Mouse (Mus musculus) heart, adult 2 months (tissue): ENCODE measurements at regions not wholly inside any gene's neighbourhood (a gene's known extent, or its start where the extent isn't known, plus 50 kb on each side); places are given as distances from the start of the nearest gene placed in this dataset.

Experiments used
- DNase-seq, 2 experiments: peaks; one replicate each; pipeline ENCODE4 v3.0.0; 2021
- H3K27ac ChIP-seq: fragments of 200-600 bp; 2 replicates; pipeline ENCODE4 v1.8.1; 2022
- H3K27me3 ChIP-seq: fragments of 200-500 bp; 2 replicates; pipeline ENCODE4 v1.6.1; 2012; ENCODE audit warnings: mild to moderate bottlenecking, low read length, inconsistent platforms, mixed read lengths; ENCODE audit not compliant: control insufficient read depth, insufficient read depth
- H3K36me3 ChIP-seq: fragments of 200-500 bp; 2 replicates; pipeline ENCODE4 v1.6.1; 2012; ENCODE audit warnings: low read length, inconsistent platforms; ENCODE audit not compliant: control insufficient read depth, insufficient read depth
- H3K4me1 ChIP-seq: fragments of 200-500 bp; 2 replicates; pipeline ENCODE4 v1.6.1; 2011; ENCODE audit warnings: low read length; ENCODE audit not compliant: control insufficient read depth, insufficient read depth
- H3K4me3 ChIP-seq: fragments of 200-600 bp; 2 replicates; pipeline ENCODE4 v1.8.1; 2022
- H3K79me2 ChIP-seq: fragments of 200-500 bp; replicated peaks from 2 replicates; pipeline ENCODE4 v1.6.1; 2012; ENCODE audit warnings: mild to moderate bottlenecking, inconsistent platforms, low read length, moderate library complexity, mixed read lengths; ENCODE audit not compliant: control insufficient read depth, insufficient read depth
- H3K9ac ChIP-seq: fragments of 200-500 bp; 2 replicates; pipeline ENCODE4 v1.6.1; 2012; ENCODE audit warnings: low read depth, mild to moderate bottlenecking, control low read depth, inconsistent platforms, low read length, mixed read lengths
- CTCF ChIP-seq: fragments of 200-600 bp; IDR thresholded peaks from 2 replicates; pipeline ENCODE4 v1.8.1; 2022; ENCODE audit warnings: antibody characterized with exemption, mild to moderate bottlenecking, moderate library complexity
- EP300 ChIP-seq: fragments of 200-500 bp; IDR thresholded peaks from 2 replicates; pipeline ENCODE4 v1.6.1; 2011; ENCODE audit warnings: low read depth, low read length, control low read depth; ENCODE audit not compliant: insufficient read depth
- POLR2A ChIP-seq: fragments of 200-500 bp; IDR thresholded peaks from 2 replicates; pipeline ENCODE4 v1.6.1; 2011; ENCODE audit warnings: mild to moderate bottlenecking, low read depth, low read length, control low read depth; ENCODE audit not compliant: insufficient read depth
- WGBS: fragments of 180-500 bp; shearing (Covaris S2); methylation state at CpG from one replicate; pipeline ENCODE4 v1.1.7; 2018; 5-methylcytosine and 5-hydroxymethylcytosine counted together
- intact Hi-C: fragments of 180-260 bp; cut with DNase I; formaldehyde crosslinking; loops from one replicate; pipeline ENCODE4 v1.15.1; 2025

DNA sequence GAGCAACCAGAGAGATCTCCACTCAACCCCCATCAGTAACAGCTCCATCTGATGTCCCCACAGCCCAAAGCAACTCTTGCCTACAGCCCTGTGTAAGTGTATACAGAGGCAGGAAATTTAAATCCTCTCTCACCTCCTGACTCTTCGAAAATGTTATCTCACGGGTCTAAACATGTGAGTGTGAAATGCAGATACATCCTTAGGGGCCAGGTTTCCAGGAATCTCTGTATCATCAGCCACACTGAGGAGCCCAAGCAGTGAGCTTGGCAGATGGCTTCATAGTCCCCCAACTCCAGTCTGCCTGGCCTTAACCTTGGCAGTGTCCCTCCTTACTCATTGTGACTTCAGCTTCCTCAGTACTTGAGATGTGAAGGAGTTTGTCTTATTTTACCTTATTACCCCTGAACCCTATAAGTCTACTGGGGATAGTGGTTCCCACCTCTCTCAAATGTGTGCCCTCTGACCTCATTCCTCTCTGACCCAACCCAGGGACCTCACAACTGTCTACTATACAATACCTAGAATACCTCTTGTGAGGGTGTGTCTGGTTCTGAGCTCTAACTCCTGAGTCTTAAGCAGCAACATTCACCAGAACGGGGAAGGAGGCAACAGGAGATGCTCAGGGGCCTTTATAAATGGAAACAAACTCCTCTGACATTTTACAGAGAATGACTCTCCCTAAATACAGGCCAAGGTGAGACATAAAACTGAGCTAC lies 238.5 kb downstream of the Setd4 start:
- H3K36me3 ChIP-seq = no peaks in the 10 kb centered on the region
- intact Hi-C loops = no loop called here
- 68% methylated on average over 3 of the region's 3 CpGs for WGBS
- H3K27ac ChIP-seq = no peak overlapping the region
- no peak for TF ChIP-seq POLR2A
- no peak for TF ChIP-seq EP300
- no peak for TF ChIP-seq CTCF
- DNase-seq = no peak
- H3K4me3 ChIP-seq = no peak overlapping the region
- no peaks in the 10 kb centered on the region for H3K79me2 ChIP-seq
- H3K27me3 ChIP-seq = 0 out of 2 replicates have a peak, but pooled peaks cover 2% of the 10 kb centered on the region
- no peaks in the 10 kb centered on the region for H3K4me1 ChIP-seq
- H3K9ac ChIP-seq = no peak overlapping the region

DNA sequence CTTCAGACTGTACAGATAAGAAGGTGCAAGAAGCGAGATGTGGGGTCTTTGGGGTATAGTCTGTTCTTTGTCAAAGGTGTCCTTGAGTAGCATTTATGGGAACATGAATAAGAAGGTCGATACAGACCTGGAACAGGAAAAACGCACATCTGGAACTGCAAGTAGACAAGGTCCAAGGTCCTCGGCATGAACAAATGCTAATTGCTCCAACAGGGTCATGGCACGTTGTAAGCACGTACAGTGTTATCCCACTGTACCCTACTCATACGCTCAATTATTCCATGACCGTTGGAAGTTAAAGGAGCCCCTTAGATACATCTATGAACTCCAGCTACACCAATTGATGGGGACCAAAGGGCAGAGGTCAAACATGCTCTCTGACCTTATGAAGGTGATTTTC lies 244.1 kb downstream of the Setd4 start:
- H3K27me3 ChIP-seq = 0 out of 2 replicates have a peak, but pooled peaks cover 2% of the 10 kb centered on the region
- H3K36me3 ChIP-seq = no peaks in the 10 kb centered on the region
- TF ChIP-seq POLR2A (no peak), EP300 (no peak)
- WGBS = 90% methylated on average over 8 of the region's 8 CpGs
- H3K79me2 ChIP-seq = no peaks in the 10 kb centered on the region
- intact Hi-C loops = no loop called here
- no peak for DNase-seq
- no peak overlapping the region for H3K9ac ChIP-seq
- no peak overlapping the region for H3K27ac ChIP-seq
- no peaks in the 10 kb centered on the region for H3K4me1 ChIP-seq
- H3K4me3 ChIP-seq = no peak overlapping the region

DNA sequence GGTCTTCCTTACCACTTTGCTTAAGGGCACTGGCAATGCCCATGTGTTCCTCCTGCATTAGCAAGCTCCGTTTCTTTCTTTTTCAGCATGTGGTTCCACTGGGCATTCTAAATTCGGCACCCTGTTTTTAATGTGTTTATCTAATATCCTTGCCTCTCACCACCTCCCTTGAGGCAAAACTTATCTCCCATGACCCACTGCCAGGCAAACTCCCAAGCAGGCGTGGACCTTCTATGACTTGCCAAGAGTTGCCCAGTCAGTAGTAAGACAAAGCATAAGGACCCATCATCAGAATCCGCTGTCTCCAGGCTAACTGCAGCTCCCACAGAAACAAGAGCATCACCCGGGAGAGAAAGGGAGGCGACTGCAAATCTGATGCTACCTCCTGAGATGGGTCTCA lies 245.2 kb downstream of the Setd4 start:
- H3K4me3 ChIP-seq = no peak overlapping the region
- 0 out of 2 replicates have a peak, but pooled peaks cover 2% of the 10 kb centered on the region for H3K27me3 ChIP-seq
- DNase-seq = no peak
- no peaks in the 10 kb centered on the region for H3K36me3 ChIP-seq
- no peak overlapping the region for H3K9ac ChIP-seq
- H3K4me1 ChIP-seq = no peaks in the 10 kb centered on the region
- H3K27ac ChIP-seq = no peak overlapping the region
- intact Hi-C loops = no loop called here
- WGBS = 61% methylated on average over 6 of the region's 6 CpGs
- no peaks in the 10 kb centered on the region for H3K79me2 ChIP-seq
- TF ChIP-seq EP300 = no peak
- no peak for TF ChIP-seq CTCF
- no peak for TF ChIP-seq POLR2A

DNA sequence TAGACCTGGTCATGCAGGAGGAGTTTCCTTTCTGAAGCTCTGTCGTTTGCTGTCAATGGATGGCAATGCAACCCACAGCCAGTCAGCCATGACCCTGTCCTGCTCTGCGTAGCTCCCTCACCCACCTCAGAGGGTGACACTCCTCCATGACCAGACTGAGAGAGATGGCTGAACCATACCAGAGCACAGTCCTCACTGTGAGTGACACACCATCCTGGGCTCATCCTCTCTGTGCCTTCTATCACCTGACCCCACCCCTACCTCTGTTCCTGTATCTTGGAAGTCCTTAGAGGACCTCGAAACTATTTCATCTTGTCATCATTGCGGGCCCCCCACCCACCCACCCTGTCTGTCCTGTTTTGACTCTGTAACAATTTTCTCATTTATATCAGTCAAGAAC lies 245.7 kb downstream of the Setd4 start:
- 0 out of 2 replicates have a peak, but pooled peaks cover 2% of the 10 kb centered on the region for H3K27me3 ChIP-seq
- H3K4me1 ChIP-seq = no peaks in the 10 kb centered on the region
- 75% methylated on average over 4 of the region's 4 CpGs for WGBS
- TF ChIP-seq POLR2A = no peak
- no peak for TF ChIP-seq CTCF
- no peak for TF ChIP-seq EP300
- no peaks in the 10 kb centered on the region for H3K36me3 ChIP-seq
- intact Hi-C loops = no loop called here
- no peak for DNase-seq
- H3K27ac ChIP-seq = no peak overlapping the region
- no peaks in the 10 kb centered on the region for H3K79me2 ChIP-seq
- no peak overlapping the region for H3K4me3 ChIP-seq
- H3K9ac ChIP-seq = no peak overlapping the region

DNA sequence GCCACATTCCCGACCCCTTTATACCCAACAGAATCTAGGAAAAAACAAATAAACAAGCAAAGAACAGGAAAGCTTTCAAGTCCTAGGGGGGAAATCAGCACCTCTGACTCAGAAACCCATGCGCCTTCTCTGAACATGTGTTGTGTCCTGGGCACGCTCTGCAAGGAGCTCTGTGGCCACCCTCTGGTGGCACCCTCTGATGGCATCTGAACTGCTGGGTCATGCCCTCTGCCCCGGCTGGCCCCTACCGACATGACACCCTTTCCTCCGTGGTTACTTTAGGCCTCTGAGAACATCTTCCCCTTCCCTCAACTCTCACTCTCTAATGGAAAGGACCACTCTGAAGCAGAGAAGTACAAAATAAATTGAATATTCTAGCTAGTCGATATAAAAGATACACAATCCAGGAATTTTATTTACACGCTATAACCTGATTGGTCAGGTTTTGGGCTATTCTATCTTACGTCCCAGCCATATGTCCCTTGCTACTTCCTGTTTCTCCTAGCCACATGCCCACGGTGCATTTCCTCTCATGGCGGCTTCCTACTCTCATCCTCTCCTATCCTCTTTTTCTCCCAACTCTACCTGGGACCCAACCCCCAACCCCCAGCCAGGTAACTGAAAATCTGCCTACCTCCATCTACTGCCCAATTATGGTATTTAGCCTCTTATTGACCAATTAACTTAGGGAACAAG lies 248.5 kb downstream of the Setd4 start:
- H3K36me3 ChIP-seq = no peaks in the 10 kb centered on the region
- H3K27me3 ChIP-seq = no peaks in the 10 kb centered on the region
- no peak overlapping the region for H3K9ac ChIP-seq
- H3K4me3 ChIP-seq = no peak overlapping the region
- no peaks in the 10 kb centered on the region for H3K4me1 ChIP-seq
- DNase-seq = no peak
- intact Hi-C loops = no loop called here
- H3K27ac ChIP-seq = no peak overlapping the region
- H3K79me2 ChIP-seq = no peaks in the 10 kb centered on the region
- TF ChIP-seq CTCF = no peak
- no peak for TF ChIP-seq POLR2A
- TF ChIP-seq EP300 = no peak
- WGBS = 78% methylated on average over 11 of the region's 11 CpGs

DNA sequence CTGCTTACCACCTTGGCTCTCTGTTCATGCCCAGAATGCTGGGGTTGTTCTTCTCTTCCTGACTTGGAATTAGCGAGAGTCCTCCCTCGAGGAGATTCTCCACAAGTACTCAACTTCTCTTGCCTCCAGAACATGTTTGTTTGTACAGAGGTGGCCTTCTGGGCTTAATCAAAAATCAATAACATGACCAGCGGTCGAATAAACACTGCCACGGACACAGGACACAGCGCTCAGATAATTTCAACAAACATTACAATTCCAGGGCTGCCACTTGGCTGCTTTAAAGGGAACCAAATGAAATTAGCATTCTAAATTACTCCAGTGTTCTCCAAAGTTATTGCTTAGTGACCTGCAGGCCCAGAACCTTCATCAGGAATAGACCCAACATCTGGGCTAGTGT lies 249.9 kb downstream of the Setd4 start:
- WGBS = 66% methylated on average over 6 of the region's 6 CpGs
- Histone ChIP-seq H3K4me1 (no peaks in the 10 kb centered on the region), H3K79me2 (no peaks in the 10 kb centered on the region), H3K9ac (no peak overlapping the region), H3K4me3 (no peak overlapping the region), H3K36me3 (no peaks in the 10 kb centered on the region), H3K27ac (no peak overlapping the region), H3K27me3 (no peaks in the 10 kb centered on the region)
- no peak for DNase-seq
- intact Hi-C loops = no loop called here
- no peak for TF ChIP-seq EP300
- no peak for TF ChIP-seq CTCF
- no peak for TF ChIP-seq POLR2A
